Mouse (Mus musculus) left cerebral cortex, postnatal 14 days (tissue): ENCODE results near the gene Ercc2. TPM values are rescaled to one million over a fixed set of nuclear protein-coding genes. Genes with fewer than 3 reads are reported as not detected.

Experiments used
- DNase-seq, 2 experiments: peaks; one replicate each; pipeline ENCODE4 v3.0.0; 2021 to 2022; ENCODE audit warnings: low spot score in 2 of 2, mixed read lengths in 1 of 2
- intact Hi-C: fragments of 180-260 bp; cut with DNase I; formaldehyde crosslinking; loops from one replicate; pipeline ENCODE4 v1.15.1; 2025
- long read RNA-seq, 2 experiments: library from polyadenylated mRNA; stranded (forward); transcript quantifications; one replicate each; pipeline ENCODE4 v2.0.0; 2021
- total RNA-seq, 2 experiments: library from RNA; stranded (reverse); gene quantifications; 2 replicates each; pipeline ENCODE4 v1.2.3; 2021

The Ercc2 gene
- 10 to 100 TPM; 32.7 to 35.5 TPM for total RNA-seq
- long read RNA-seq, experiment 1, partial matches to known transcripts, result 0 of 7 reads
- long read RNA-seq, experiment 1, other reads (novel, unspliced or antisense), result 3 of 7 reads
- long read RNA-seq, experiment 2, transcript Ercc2-201 (23 exons, 3,578 nt), result major isoform, 7 of 8 reads
- long read RNA-seq, experiment 2, partial matches to known transcripts, result 0 of 8 reads
- long read RNA-seq, experiment 2, other reads (novel, unspliced or antisense), result 1 of 8 reads

DNA sequence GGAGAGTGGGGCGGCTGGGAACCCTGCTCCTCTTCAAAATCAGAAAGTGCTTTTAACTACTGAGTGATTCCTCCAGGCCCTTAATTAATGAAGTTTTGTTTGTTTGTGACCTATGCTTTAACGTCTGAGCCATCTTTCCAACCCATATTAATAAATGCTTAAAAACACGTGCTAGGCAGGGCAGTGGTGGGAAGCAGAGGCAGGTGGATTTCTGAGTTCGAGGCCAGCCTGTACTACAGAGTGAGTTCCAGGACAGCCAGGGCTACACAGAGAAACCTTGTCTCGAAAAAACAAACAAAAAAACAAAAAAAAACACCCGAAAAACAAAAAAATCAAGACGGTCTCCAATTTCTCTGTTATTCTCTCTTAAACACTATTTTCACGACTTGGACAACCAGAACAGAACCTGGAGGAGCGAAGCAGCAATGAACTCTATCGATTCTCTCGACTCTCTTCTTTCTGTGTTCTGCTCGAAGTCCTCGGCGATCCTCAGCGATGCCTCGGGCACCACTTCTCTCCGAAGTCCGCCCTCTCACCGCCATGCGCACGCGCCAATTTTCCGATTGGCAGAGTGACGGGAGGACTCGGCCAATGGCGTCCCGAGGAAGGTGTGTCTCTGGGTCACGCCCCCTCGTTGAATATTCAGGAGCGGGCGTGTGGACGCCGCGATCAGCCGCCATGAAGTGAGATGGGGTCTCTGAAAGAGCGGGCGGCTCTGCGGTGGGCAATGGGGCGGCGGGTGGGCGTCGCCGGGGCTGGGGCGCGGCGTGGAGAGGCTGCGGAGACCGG, at the start of gene Ercc2:
Gene Ercc2, plus strand, starts transcription at position 634 of the 789 bp plus-strand sequence.
- DNase-seq, result peak; percentile 99
- intact Hi-C loops, result no loop called here

- intact Hi-C loops, result no loop called here
- DNase-seq, result peak; percentile 88 to 91
These were observed 49.0 kb upstream of the Ercc2 start for GRCm38 (mm10) chr7:19332709-19333352.

DNA sequence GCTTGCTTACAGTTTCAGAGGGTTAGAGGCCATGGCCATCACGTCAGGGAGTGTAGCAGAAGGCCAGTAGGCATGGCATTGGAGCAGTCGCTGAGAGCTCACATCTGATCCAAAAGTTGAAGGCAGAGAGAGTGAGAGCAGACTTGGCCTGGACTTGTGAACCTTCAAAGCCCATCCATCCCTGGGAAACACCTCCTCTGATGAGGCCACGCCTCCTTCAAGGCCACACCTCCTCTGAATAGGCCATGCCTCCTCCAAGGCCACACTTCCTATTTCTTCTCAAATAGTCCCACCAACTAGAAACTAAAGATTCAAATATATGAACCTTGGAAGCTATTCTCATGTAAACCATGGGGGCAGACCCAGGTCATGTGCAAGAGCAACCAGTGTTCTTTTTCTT, 46.2 kb upstream of the Ercc2 start:
- intact Hi-C loops, result no loop called here
- no peak for DNase-seq

- no peak for DNase-seq
- intact Hi-C loops, result no loop called here
These were observed 44.7 kb upstream of the Ercc2 start for GRCm38 (mm10) chr7:19337122-19337521.

DNA sequence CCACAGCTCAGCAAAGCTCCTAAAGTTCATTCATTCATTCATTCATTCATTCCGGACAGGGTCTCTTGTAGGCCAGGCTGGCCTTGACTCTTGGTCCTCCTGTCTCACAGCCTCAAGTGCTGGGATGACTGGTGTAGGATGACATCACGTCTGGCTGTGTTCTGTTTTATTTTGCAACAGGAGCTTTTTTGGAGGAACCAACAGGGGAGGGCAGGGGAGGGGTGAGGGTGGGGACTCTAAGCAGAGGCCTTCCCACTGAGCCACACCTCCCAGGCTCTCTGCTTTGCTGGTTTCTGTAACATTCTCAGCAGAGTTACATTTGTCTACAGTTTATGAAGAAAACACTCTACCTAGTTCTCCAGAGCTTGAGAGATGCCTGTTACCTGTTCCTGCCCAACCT, 43.8 kb upstream of the Ercc2 start:
- intact Hi-C loops, result no loop called here
- no peak for DNase-seq

GRCm38 (mm10) chr7:19338596-19338995, 43.2 kb upstream of the Ercc2 start:
- intact Hi-C loops, result no loop called here
- DNase-seq, result no peak

DNA sequence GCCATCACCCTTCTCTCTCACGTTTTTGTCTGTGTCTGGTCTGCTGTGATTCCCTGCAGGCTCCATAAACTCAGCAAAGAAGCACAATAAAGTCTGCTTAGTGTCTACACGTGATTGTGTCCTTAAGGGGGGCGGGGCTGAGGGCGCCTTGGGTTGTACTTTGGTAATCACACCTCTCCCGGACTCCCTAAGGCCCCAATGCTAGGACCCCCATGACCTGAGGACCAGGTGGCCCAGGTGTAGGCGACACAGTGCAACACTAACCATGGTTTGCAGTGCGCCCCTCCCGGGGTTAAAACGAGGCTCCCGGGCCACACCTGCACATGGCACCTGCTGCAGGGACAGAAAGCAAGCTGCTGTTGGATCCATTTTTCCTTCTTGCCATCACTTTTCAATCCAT, 40.6 kb upstream of the Ercc2 start:
- no peak for DNase-seq
- intact Hi-C loops, result no loop called here

- intact Hi-C loops, result no loop called here
- peak; percentile 49 to 66 for DNase-seq
These were observed 39.9 kb upstream of the Ercc2 start for GRCm38 (mm10) chr7:19341761-19342409.

DNA sequence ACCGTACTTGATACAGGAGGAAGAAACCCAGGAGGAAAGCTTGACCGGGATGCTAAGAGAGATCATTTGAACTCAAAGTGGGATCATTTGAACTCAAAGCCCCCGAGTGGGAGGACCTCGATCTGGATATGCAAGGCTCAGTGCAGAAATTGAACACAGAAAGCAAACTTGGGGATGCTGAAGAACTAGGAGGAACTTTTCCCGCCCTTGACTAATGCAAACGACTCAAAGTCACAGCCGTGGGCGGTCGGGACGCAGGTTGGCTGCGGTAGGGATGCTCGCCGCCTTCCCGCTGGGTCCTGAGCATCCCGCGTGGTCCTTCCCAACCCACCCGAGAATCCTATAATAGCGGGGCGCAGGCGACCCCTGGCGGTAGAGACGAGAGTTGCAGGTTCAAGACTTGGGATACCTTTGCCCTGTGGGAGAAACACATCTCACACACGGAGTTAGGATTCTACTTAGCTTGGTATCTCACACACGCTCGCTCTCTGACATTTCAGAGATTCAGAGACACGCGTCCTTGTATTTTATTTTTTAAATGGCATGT, 39.3 kb upstream of the Ercc2 start:
- peak; percentile 89 to 93 for DNase-seq
- intact Hi-C loops, result loop anchor here (1.0 kb wide), 1 partner anchor 42 kb away; no protein-coding TSS in a partner anchor

- intact Hi-C loops, result loop anchor here (1.0 kb wide), 1 partner anchor 43 kb away; no protein-coding TSS in a partner anchor
- peak; percentile 64 to 79 for DNase-seq
These were observed 38.5 kb upstream of the Ercc2 start for GRCm38 (mm10) chr7:19343210-19343808.

DNA sequence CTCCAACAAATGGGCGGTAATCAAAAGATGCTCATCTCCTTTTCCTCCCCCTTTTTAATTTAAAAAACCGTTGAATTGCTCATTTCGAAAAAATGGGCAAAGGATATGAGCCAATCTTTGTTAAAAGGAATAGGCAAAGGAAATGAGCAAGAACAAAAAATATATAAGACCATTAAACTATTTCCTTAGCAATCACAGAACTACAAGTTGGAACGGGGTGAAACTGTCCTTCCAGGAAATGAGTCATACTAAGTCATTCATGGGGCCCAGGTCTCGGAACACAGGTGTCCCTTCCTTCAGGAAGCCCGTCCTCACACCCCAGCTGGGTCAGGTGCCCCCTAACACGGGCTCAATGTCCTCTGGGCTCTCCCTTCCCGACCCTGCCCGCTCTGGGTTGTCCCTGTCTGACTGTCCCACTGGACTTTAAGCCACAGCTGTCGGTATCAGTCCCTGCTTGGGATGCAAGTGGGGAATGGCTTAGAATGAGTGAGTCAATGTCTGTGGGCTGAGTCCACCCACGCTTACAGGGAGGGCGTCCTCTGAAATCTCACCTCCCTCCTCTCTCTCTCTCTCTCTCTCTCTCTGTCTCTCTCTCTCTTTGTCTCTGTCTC, 37.5 kb upstream of the Ercc2 start, which contains the start of gene Ercc1:
Gene Ercc1, plus strand, starts transcription at position 542 of the 611 bp plus-strand sequence.
- intact Hi-C loops, result no loop called here
- DNase-seq, result no peak

DNA sequence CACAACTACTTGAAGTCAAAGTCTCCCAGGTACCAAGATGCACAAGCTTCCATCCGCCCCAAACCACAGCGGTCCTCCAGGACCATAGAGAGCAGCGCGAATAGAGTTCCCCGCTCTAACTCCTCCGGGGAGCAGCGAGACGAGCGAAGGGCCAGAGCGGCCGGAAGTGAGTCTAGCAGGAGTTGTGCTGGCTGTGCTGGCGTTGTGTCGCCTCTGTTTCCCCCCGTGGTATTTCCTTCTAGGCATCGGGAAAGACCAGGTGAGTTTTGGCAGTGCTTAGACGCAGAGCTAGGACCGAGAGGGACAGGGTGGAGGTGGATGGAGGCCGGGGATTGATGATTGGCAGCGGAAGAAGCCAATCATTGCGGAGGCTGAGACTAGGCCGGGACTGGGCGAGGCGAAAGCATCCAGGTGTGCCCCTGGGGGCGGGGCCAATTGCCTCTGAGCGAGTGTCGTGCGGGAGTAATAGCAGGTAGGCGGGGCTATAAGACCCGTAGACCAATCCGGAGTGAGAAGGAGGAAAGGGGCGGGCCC, 36.8 kb upstream of the Ercc2 start:
- intact Hi-C loops, result loop anchor here (5.0 kb wide), 1 partner anchor 108 kb away; no protein-coding TSS in a partner anchor
- peak; percentile 94 to 96 for DNase-seq

DNA sequence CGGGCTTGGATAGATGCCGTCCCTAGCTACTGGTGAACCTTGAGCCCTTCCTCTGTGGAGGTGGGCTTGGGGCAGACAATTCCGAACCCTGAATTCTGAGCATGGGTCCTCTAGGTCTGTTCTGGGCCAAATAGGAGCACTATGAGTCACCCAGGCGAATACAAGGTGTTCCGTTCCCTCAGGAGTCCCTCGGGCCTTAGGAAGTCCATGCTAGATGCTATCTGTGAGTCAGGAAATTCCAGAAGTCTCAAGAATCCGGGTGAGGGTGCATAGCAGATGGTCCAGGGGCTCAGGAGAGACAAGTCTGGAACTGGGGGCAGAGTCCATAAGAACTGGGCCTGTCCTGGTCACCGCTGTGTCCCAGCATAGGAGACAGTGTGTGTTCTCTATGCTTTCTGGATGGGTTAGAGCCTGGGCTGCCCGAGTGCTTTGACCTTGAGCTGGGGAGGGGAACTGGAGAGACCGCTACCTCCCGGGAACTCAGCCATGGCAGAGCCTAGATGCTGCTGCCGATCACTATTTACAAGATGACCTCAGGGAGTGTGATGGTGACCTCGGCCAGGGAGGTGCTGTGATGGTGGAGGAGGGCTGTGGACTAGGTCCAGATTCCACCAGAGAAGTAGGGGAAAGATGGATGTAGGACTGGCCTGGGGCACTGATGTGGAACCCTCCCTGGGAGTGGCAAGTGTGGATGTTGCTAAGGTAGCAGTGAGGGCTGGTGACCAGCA, 32.5 kb upstream of the Ercc2 start:
- intact Hi-C loops, result loop anchor here (5.0 kb wide), 1 partner anchor 112 kb away; no protein-coding TSS in a partner anchor
- DNase-seq, result no peak

- DNase-seq, result no peak
- intact Hi-C loops, result no loop called here
These were observed 31.6 kb upstream of the Ercc2 start for GRCm38 (mm10) chr7:19350221-19350620.

GRCm38 (mm10) chr7:19354991-19355390, 26.8 kb upstream of the Ercc2 start:
- DNase-seq, result no peak
- intact Hi-C loops, result no loop called here

GRCm38 (mm10) chr7:19356311-19356710, 25.5 kb upstream of the Ercc2 start:
- intact Hi-C loops, result no loop called here
- no peak for DNase-seq
